Mouse (Mus musculus) heart, postnatal 0 days (tissue): Measurements from ENCODE around the gene 1700069L16Rik.

Source experiments
- CTCF ChIP-seq: IDR thresholded peaks from 2 replicates; pipeline ENCODE4 v1.5.1; 2016; ENCODE audit warnings: antibody characterized with exemption, control low read depth, low read depth
- EP300 ChIP-seq: IDR thresholded peaks from 2 replicates; pipeline ENCODE4 v1.6.1; 2016; ENCODE audit warnings: antibody characterized with exemption, low read depth

DNA sequence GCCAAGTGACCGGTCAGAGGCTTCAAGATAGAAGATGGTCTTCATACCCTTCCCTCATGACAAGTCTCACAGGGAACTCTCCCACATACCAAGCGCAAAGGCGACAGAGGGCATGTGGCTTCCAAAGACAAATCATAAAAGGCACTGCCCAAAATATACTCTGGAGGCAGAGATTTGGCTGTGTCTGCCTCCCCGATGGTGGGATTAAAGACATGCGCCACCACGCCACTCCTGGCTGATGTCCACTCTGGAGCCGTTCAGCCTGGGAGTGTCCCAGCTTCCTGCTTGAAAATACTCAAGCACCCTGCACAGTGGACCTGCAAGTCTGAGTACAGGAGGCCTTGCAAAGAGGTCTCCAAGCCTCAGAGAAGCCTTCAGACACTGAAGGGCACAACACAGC lies 6.6 kb upstream of the 1700069L16Rik start:
- no peak for TF ChIP-seq CTCF
- no peak for TF ChIP-seq EP300
